Mouse (Mus musculus) spleen, adult 2 months (tissue): ENCODE measurements around the gene Dtnb. TPM values are rescaled to one million over a fixed set of nuclear protein-coding genes. Genes with fewer than 3 reads are reported as not detected.

Experiments used
- DNase-seq, 2 experiments: peaks; one replicate each; pipeline versions ENCODE4 v3.0.0 to v3.0.0-alpha.2; 2012 to 2021; ENCODE audit warnings: low spot score in 2 of 2, low read depth in 1 of 2
- H3K27ac ChIP-seq: fragments of 200-500 bp; 2 replicates; pipeline ENCODE4 v1.5.1; 2012; ENCODE audit warnings: low read length, inconsistent platforms; ENCODE audit not compliant: insufficient read depth
- H3K27me3 ChIP-seq: fragments of 200-500 bp; 2 replicates; pipeline ENCODE4 v1.6.1; 2012; ENCODE audit warnings: mild to moderate bottlenecking, moderate library complexity, low read length, inconsistent platforms; ENCODE audit not compliant: control insufficient read depth, insufficient read depth
- H3K36me3 ChIP-seq: fragments of 200-500 bp; 2 replicates; pipeline ENCODE4 v1.6.1; 2012; ENCODE audit warnings: mild to moderate bottlenecking, low read length, inconsistent platforms; ENCODE audit not compliant: control insufficient read depth, insufficient read depth
- H3K4me1 ChIP-seq: fragments of 200-500 bp; 2 replicates; pipeline ENCODE4 v1.6.1; 2011; ENCODE audit warnings: inconsistent platforms; ENCODE audit not compliant: control insufficient read depth, insufficient read depth, insufficient read length
- H3K4me3 ChIP-seq: fragments of 200-500 bp; 2 replicates; pipeline ENCODE4 v1.5.1; 2011; ENCODE audit warnings: mild to moderate bottlenecking, inconsistent platforms; ENCODE audit not compliant: insufficient read depth, insufficient read length; ENCODE audit errors: extremely low read depth
- CTCF ChIP-seq: fragments of 200-500 bp; IDR thresholded peaks from 2 replicates; pipeline ENCODE4 v1.5.1; 2011; ENCODE audit warnings: mild to moderate bottlenecking, inconsistent platforms; ENCODE audit not compliant: insufficient read depth, insufficient read length, insufficient replicate concordance; ENCODE audit errors: extremely low read depth
- POLR2A ChIP-seq: fragments of 200-500 bp; IDR thresholded peaks from 2 replicates; pipeline ENCODE4 v1.6.1; 2011; ENCODE audit warnings: low read depth, low read length, inconsistent platforms
- WGBS: fragments of 180-500 bp; shearing (Covaris S2); methylation state at CpG from one replicate; pipeline ENCODE4 v1.1.7; 2018; 5-methylcytosine and 5-hydroxymethylcytosine counted together
- polyA plus RNA-seq: library from polyadenylated mRNA; depleted of rRNA; stranded (reverse); fragments of >200 nt; gene quantifications from 2 replicates; pipeline ENCODE4 v1.2.3, GENCODE M21; 2012

Gene Dtnb
- polyA plus RNA-seq, 1 experiment, result 31.0 TPM

DNA sequence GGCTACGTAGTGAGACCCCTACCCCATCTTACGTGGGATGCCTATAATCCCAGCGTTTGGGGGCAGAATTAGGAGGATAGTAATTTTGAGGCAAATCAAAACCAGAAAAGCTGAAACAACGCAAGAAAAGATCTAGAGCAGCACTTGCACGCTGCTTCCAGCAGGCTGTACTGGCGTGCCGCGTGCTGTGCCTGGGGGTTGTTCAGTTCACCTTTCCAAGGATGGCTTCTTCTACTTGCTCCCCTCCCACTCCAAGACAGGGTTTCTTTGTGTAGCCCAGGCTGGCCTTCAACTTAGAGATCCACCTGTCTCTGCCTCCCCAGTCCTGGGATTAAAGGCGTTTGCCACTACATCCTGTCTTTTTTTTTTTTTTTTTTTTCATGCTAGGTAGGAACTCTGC lies 17.9 kb downstream of the Dtnb start:
- Histone ChIP-seq H3K36me3 (peaks cover 1% of the 10 kb centered on the region; the same call in 1 of the 2 replicates), H3K4me3 (no peak overlapping the region), H3K27ac (no peak overlapping the region), H3K27me3 (no peaks in the 10 kb centered on the region), H3K4me1 (no peaks in the 10 kb centered on the region)
- no peak for TF ChIP-seq CTCF
- TF ChIP-seq POLR2A, result no peak
- WGBS, result 95% methylated on average over 9 of the region's 9 CpGs
- DNase-seq, result no peak

DNA sequence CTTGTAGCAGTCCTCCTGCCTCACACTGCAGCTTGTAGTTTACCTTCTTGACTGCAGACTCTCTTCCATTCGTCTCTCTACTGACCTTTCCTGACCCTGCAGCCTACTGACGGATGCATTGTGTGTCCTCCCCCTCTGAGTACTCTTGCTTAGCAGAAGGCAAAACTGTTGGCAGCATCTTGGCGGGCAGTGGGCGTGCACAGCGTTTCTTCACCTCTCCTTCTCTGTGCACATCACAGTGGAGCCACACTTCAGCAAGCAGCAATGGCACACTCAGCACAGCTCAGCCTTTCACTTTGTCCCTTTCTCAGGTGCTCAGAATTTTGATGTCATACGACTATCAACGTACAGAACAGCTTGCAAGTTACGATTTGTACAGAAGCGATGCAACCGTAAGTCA lies 19.4 kb downstream of the Dtnb start:
- Histone ChIP-seq H3K27me3 (no peaks in the 10 kb centered on the region), H3K4me1 (no peaks in the 10 kb centered on the region), H3K36me3 (peaks cover 3% of the 10 kb centered on the region; the same call in 1 of the 2 replicates), H3K27ac (no peak overlapping the region), H3K4me3 (no peak overlapping the region)
- WGBS, result 94% methylated on average over 10 of the region's 10 CpGs
- TF ChIP-seq POLR2A, result no peak
- TF ChIP-seq CTCF, result no peak
- DNase-seq, result no peak

DNA sequence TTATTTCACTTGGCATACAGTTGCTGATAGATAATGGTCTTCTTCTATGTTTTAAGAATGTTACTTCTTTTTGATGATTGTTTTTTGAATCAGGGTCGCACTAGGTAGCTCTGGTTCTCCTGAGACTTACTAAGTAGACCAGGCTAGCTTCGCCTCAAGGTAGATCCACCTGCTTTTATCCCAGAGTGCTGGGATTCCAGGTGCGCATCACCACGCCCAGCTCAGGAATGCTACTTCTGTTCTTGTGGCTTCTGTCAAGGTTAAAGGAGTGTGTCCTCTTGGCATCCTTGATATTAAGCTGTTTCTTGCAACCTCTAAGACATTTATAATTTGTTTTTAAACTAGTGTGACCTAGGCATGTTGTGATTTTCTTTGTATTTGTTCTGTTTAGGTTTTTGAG lies 30.6 kb downstream of the Dtnb start:
- Histone ChIP-seq H3K27ac (no peak overlapping the region), H3K36me3 (peaks cover 5% of the 10 kb centered on the region; the same call in 1 of the 2 replicates), H3K4me3 (no peak overlapping the region), H3K4me1 (no peaks in the 10 kb centered on the region), H3K27me3 (no peaks in the 10 kb centered on the region)
- 93% methylated on average over 4 of the region's 4 CpGs for WGBS
- DNase-seq, result no peak
- TF ChIP-seq CTCF, result no peak
- no peak for TF ChIP-seq POLR2A

DNA sequence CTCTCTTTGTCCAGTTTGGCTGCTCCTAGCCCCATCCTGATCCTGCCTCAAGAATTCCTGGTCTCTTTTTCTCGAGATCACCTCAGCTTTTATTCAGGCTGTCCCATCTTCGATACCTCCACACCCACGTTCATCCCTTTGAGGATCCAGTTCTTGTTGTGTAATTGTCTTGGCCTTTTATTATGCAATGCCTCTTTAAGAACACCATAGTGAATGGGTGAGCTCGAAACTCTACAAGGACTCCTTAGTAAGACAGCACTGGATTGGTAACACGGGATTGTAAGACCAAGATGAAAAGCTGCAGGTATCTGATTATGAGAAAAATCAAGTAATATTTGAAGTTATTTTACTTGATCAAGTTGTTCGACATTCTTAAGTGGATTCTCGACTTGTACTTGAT lies 34.0 kb downstream of the Dtnb start:
- no peaks in the 10 kb centered on the region for H3K4me1 ChIP-seq
- no peaks in the 10 kb centered on the region for H3K36me3 ChIP-seq
- H3K4me3 ChIP-seq, result no peak overlapping the region
- no peak for TF ChIP-seq POLR2A
- no peak for TF ChIP-seq CTCF
- 90% methylated on average over 7 of the region's 7 CpGs for WGBS
- DNase-seq, result no peak
- H3K27me3 ChIP-seq, result no peaks in the 10 kb centered on the region
- no peak overlapping the region for H3K27ac ChIP-seq

DNA sequence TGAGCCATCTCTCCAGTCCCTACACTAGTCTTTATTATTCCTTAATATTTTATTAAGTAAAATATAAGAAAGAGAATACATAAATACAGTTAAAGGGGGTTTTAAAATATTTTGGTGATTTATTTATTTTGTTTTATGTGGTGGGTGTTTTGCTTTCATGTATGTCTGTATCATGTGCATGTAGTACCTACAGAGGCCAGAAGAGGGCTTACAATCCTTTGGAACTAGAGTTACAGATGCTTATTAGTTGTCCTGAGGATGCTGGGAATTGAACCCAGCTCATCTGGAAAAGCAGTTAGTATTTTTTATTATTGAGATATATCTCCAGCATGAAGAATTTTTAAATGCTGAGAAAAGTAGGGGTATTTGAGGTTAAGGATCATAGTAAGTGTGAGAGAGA lies 37.6 kb downstream of the Dtnb start:
- Histone ChIP-seq H3K27me3 (no peaks in the 10 kb centered on the region), H3K36me3 (no peaks in the 10 kb centered on the region), H3K4me1 (no peaks in the 10 kb centered on the region), H3K27ac (no peak overlapping the region), H3K4me3 (no peak overlapping the region)
- peak in 1 of 2 experiments; percentile 12 for DNase-seq
- TF ChIP-seq POLR2A (no peak), CTCF (no peak)

DNA sequence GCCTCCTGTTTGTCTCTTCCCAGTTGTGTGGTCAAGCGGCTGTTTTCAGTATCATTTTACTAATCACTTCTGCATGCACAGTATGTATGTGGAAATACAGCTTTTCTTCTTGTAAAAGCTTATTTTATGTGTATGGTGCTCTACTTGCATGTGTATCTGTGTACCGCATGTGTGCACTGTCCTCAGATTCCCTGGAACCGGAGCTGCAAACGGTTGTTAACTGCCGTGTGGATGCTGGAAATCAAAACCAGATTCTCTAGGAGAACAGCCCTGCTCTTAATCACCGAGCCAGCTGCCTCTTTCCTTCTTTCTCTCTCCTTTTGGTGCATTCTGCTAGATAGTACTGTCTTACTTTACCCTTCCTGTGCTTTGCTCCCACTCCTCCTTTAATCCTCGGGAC lies 39.7 kb downstream of the Dtnb start:
- Histone ChIP-seq H3K27me3 (no peaks in the 10 kb centered on the region), H3K27ac (no peak overlapping the region), H3K4me3 (no peak overlapping the region), H3K36me3 (no peaks in the 10 kb centered on the region), H3K4me1 (no peaks in the 10 kb centered on the region)
- no peak for TF ChIP-seq CTCF
- no peak for TF ChIP-seq POLR2A
- DNase-seq, result no peak
- WGBS, result 94% methylated on average over 7 of the region's 7 CpGs

DNA sequence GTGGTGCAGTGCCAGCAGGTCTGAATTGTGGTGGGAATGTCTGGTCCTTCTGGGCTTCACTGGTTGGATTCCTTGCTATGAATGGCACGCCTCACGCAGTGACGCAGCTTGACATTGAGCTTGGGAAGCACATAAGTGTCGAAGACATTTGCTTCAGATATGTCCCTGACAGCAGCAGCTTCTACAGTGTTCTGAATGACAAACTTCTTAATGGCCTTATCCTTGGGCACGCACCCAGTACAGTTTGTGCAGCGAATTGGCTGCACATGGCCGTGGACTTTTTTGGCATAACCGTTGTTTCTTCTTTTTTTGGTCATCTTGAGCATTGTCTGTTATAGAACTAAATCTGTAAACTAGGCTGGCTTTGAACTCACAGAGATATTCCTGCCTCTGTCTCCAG lies 42.9 kb downstream of the Dtnb start:
- WGBS, result 94% methylated on average over 8 of the region's 8 CpGs
- H3K4me1 ChIP-seq, result no peaks in the 10 kb centered on the region
- H3K27ac ChIP-seq, result no peak overlapping the region
- no peaks in the 10 kb centered on the region for H3K36me3 ChIP-seq
- H3K4me3 ChIP-seq, result no peak overlapping the region
- no peak for TF ChIP-seq CTCF
- TF ChIP-seq POLR2A, result no peak
- DNase-seq, result no peak
- H3K27me3 ChIP-seq, result no peaks in the 10 kb centered on the region
